Mouse (Mus musculus): ENCODE measurements at regions not wholly inside any gene's neighbourhood (a gene's known extent, or its start where the extent isn't known, plus 50 kb on each side); places are given as distances from the start of the nearest gene placed in this dataset.

GRCm38 (mm10) chr8:118042253-118042860 lies 240.6 kb upstream of the Mphosph6 start:
- Histone ChIP-seq H3K9ac (ENCODE audit: low read depth, low read length) (no peak overlapping the region), H3K9me3 (replicated peaks; ENCODE audit: control insufficient read depth, low read length) (no peaks in the 10 kb centered on the region), H3K4me2 (no peak overlapping the region), H3K27me3 (ENCODE audit: control insufficient read depth, insufficient read depth, low read length) (no peaks in the 10 kb centered on the region), H3K4me1 (ENCODE audit: control insufficient read depth, insufficient read depth, low read length) (no peaks in the 10 kb centered on the region), H3K27ac (ENCODE audit: low read depth, low read length) (no peak overlapping the region), H3K36me3 (ENCODE audit: control insufficient read depth, insufficient read depth, low read length) (no peaks in the 10 kb centered on the region), H3K4me3 (ENCODE audit: low read depth, low read length) (no peak overlapping the region)
- WGBS (ENCODE audit: insufficient replicate concordance): 81% methylated on average over 10 of the region's 10 CpGs
- ATAC-seq (replicated peaks; ENCODE audit: insufficient number of reproducible peaks, low FRiP score, low TSS enrichment): no peak

- Histone ChIP-seq H3K4me1 (ENCODE audit: control insufficient read depth, insufficient read depth, low read length) (no peaks in the 10 kb centered on the region), H3K4me2 (no peak overlapping the region), H3K9ac (ENCODE audit: low read depth, low read length) (no peak overlapping the region), H3K27ac (ENCODE audit: low read depth, low read length) (no peak overlapping the region), H3K27me3 (ENCODE audit: control insufficient read depth, insufficient read depth, low read length) (no peaks in the 10 kb centered on the region), H3K9me3 (replicated peaks; ENCODE audit: control insufficient read depth, low read length) (no peaks in the 10 kb centered on the region), H3K36me3 (ENCODE audit: control insufficient read depth, insufficient read depth, low read length) (no peaks in the 10 kb centered on the region), H3K4me3 (ENCODE audit: low read depth, low read length) (no peak overlapping the region)
- no peak for ATAC-seq (replicated peaks; ENCODE audit: insufficient number of reproducible peaks, low FRiP score, low TSS enrichment)
- WGBS (ENCODE audit: insufficient replicate concordance): 81% methylated on average over 6 of the region's 6 CpGs
These were observed 239.5 kb upstream of the Mphosph6 start for GRCm38 (mm10) chr8:118041253-118041652.

GRCm38 (mm10) chr8:118037801-118038200 lies 236.1 kb upstream of the Mphosph6 start:
- no peak for ATAC-seq (replicated peaks; ENCODE audit: insufficient number of reproducible peaks, low FRiP score, low TSS enrichment)
- no peak overlapping the region for H3K4me2 ChIP-seq
- no peaks in the 10 kb centered on the region for H3K9me3 ChIP-seq (replicated peaks; ENCODE audit: control insufficient read depth, low read length)
- WGBS (ENCODE audit: insufficient replicate concordance): 50% methylated on average over 4 of the region's 4 CpGs
- no peaks in the 10 kb centered on the region for H3K27me3 ChIP-seq (ENCODE audit: control insufficient read depth, insufficient read depth, low read length)
- no peak overlapping the region for H3K27ac ChIP-seq (ENCODE audit: low read depth, low read length)
- no peak overlapping the region for H3K9ac ChIP-seq (ENCODE audit: low read depth, low read length)
- no peaks in the 10 kb centered on the region for H3K4me1 ChIP-seq (ENCODE audit: control insufficient read depth, insufficient read depth, low read length)
- no peak overlapping the region for H3K4me3 ChIP-seq (ENCODE audit: low read depth, low read length)
- no peaks in the 10 kb centered on the region for H3K36me3 ChIP-seq (ENCODE audit: control insufficient read depth, insufficient read depth, low read length)

- Histone ChIP-seq H3K4me1 (ENCODE audit: control insufficient read depth, insufficient read depth, low read length) (no peaks in the 10 kb centered on the region), H3K9me3 (replicated peaks; ENCODE audit: control insufficient read depth, low read length) (no peaks in the 10 kb centered on the region), H3K36me3 (ENCODE audit: control insufficient read depth, insufficient read depth, low read length) (no peaks in the 10 kb centered on the region), H3K9ac (ENCODE audit: low read depth, low read length) (no peak overlapping the region), H3K4me3 (ENCODE audit: low read depth, low read length) (no peak overlapping the region), H3K27ac (ENCODE audit: low read depth, low read length) (no peak overlapping the region), H3K4me2 (no peak overlapping the region), H3K27me3 (ENCODE audit: control insufficient read depth, insufficient read depth, low read length) (no peaks in the 10 kb centered on the region)
- 74% methylated on average over 13 of the region's 13 CpGs for WGBS (ENCODE audit: insufficient replicate concordance)
- ATAC-seq (replicated peaks; ENCODE audit: insufficient number of reproducible peaks, low FRiP score, low TSS enrichment): no peak
These were observed 232.3 kb upstream of the Mphosph6 start for GRCm38 (mm10) chr8:118034051-118034450.

DNA sequence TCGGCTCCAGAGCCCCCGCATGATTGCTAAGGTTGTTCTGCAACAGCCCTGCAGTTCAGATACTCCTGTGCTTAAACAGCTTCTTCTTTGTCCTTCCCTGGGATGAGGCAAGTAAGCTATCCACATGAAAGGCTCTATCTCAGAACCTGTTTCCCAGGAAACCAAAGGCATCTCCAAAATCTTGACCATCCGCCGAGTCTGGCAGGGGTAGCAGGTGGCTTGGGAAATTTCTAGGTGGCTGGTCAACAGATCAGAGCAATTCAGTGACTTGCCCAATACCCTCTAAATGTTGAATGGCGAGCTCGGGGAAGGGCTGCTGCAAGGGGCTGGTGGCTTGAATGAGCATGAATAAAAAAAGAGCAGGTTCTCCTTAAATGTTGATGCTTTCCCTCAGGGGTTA lies 229.7 kb upstream of the Mphosph6 start:
- Histone ChIP-seq H3K4me1 (ENCODE audit: control insufficient read depth, insufficient read depth, low read length) (no peaks in the 10 kb centered on the region), H3K9ac (ENCODE audit: low read depth, low read length) (no peak overlapping the region), H3K4me2 (no peak overlapping the region), H3K27me3 (ENCODE audit: control insufficient read depth, insufficient read depth, low read length) (no peaks in the 10 kb centered on the region), H3K9me3 (replicated peaks; ENCODE audit: control insufficient read depth, low read length) (no peaks in the 10 kb centered on the region), H3K36me3 (ENCODE audit: control insufficient read depth, insufficient read depth, low read length) (no peaks in the 10 kb centered on the region), H3K4me3 (ENCODE audit: low read depth, low read length) (no peak overlapping the region), H3K27ac (ENCODE audit: low read depth, low read length) (no peak overlapping the region)
- no peak for ATAC-seq (replicated peaks; ENCODE audit: insufficient number of reproducible peaks, low FRiP score, low TSS enrichment)
- 68% methylated on average over 6 of the region's 6 CpGs for WGBS (ENCODE audit: insufficient replicate concordance)

- H3K4me1 ChIP-seq (ENCODE audit: control insufficient read depth, insufficient read depth, low read length): no peaks in the 10 kb centered on the region
These were observed 226.5 kb upstream of the Mphosph6 start for GRCm38 (mm10) chr8:118028061-118028850.

GRCm38 (mm10) chr8:118023451-118023850 lies 221.7 kb upstream of the Mphosph6 start:
- Histone ChIP-seq H3K9ac (ENCODE audit: low read depth, low read length) (no peak overlapping the region), H3K27ac (ENCODE audit: low read depth, low read length) (no peak overlapping the region), H3K4me2 (no peak overlapping the region), H3K4me1 (ENCODE audit: control insufficient read depth, insufficient read depth, low read length) (no peaks in the 10 kb centered on the region), H3K9me3 (replicated peaks; ENCODE audit: control insufficient read depth, low read length) (no peaks in the 10 kb centered on the region), H3K27me3 (ENCODE audit: control insufficient read depth, insufficient read depth, low read length) (no peaks in the 10 kb centered on the region), H3K36me3 (ENCODE audit: control insufficient read depth, insufficient read depth, low read length) (no peaks in the 10 kb centered on the region), H3K4me3 (ENCODE audit: low read depth, low read length) (no peak overlapping the region)
- ATAC-seq (replicated peaks; ENCODE audit: insufficient number of reproducible peaks, low FRiP score, low TSS enrichment): no peak
- 89% methylated on average over 1 of the region's 1 CpGs for WGBS (ENCODE audit: insufficient replicate concordance)

More at GRCm38 (mm10) chr8:118028061-118028850, 226.5 kb upstream of the Mphosph6 start:
- ATAC-seq (replicated peaks; ENCODE audit: insufficient number of reproducible peaks, low FRiP score, low TSS enrichment): no peak
- Histone ChIP-seq H3K9me3 (replicated peaks; ENCODE audit: control insufficient read depth, low read length) (no peaks in the 10 kb centered on the region), H3K9ac (ENCODE audit: low read depth, low read length) (no peak overlapping the region), H3K27ac (ENCODE audit: low read depth, low read length) (no peak overlapping the region), H3K4me3 (ENCODE audit: low read depth, low read length) (no peak overlapping the region), H3K27me3 (ENCODE audit: control insufficient read depth, insufficient read depth, low read length) (no peaks in the 10 kb centered on the region), H3K36me3 (ENCODE audit: control insufficient read depth, insufficient read depth, low read length) (no peaks in the 10 kb centered on the region), H3K4me2 (no peak overlapping the region)
- 77% methylated on average over 13 of the region's 13 CpGs for WGBS (ENCODE audit: insufficient replicate concordance)

DNA sequence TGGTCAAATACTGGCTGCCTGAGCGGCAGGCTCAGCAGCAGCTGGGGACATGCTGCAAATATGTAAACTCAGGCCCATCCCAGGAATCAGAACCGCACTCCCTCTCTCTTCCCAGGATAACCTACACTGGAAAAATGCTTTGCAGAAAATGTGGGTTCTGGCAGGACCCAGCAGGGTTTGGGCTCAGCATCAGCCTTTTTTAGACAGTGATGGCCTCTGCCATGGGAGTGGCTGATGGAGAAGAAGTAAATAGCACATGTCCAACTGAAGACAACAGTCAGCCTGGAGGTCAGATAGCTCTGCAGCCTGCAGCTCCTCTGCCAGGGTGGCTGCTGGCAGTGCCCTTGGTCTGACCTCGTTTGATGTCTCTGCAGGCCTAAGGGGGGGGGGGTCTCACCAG lies 220.2 kb upstream of the Mphosph6 start:
- no peak for ATAC-seq (replicated peaks; ENCODE audit: insufficient number of reproducible peaks, low FRiP score, low TSS enrichment)
- Histone ChIP-seq H3K4me1 (ENCODE audit: control insufficient read depth, insufficient read depth, low read length) (0 out of 2 replicates have a peak, but pooled peaks cover 4% of the 10 kb centered on the region), H3K4me3 (ENCODE audit: low read depth, low read length) (no peak overlapping the region), H3K27ac (ENCODE audit: low read depth, low read length) (no peak overlapping the region), H3K9me3 (replicated peaks; ENCODE audit: control insufficient read depth, low read length) (no peaks in the 10 kb centered on the region), H3K36me3 (ENCODE audit: control insufficient read depth, insufficient read depth, low read length) (no peaks in the 10 kb centered on the region), H3K27me3 (ENCODE audit: control insufficient read depth, insufficient read depth, low read length) (no peaks in the 10 kb centered on the region), H3K9ac (ENCODE audit: low read depth, low read length) (no peak overlapping the region), H3K4me2 (no peak overlapping the region)
- WGBS (ENCODE audit: insufficient replicate concordance): 48% methylated on average over 3 of the region's 3 CpGs

GRCm38 (mm10) chr8:118017261-118017660 lies 215.5 kb upstream of the Mphosph6 start:
- H3K9ac ChIP-seq (ENCODE audit: low read depth, low read length): no peak overlapping the region
- H3K36me3 ChIP-seq (ENCODE audit: control insufficient read depth, insufficient read depth, low read length): no peaks in the 10 kb centered on the region
- no peak overlapping the region for H3K4me3 ChIP-seq (ENCODE audit: low read depth, low read length)
- no peaks in the 10 kb centered on the region for H3K27me3 ChIP-seq (ENCODE audit: control insufficient read depth, insufficient read depth, low read length)
- WGBS (ENCODE audit: insufficient replicate concordance): 24% methylated on average over 6 of the region's 6 CpGs
- H3K4me2 ChIP-seq: no peak overlapping the region
- H3K9me3 ChIP-seq (replicated peaks; ENCODE audit: control insufficient read depth, low read length): no peaks in the 10 kb centered on the region
- H3K4me1 ChIP-seq (ENCODE audit: control insufficient read depth, insufficient read depth, low read length): 0 out of 2 replicates have a peak, but pooled peaks cover 4% of the 10 kb centered on the region
- H3K27ac ChIP-seq (ENCODE audit: low read depth, low read length): no peak overlapping the region
- ATAC-seq (replicated peaks; ENCODE audit: insufficient number of reproducible peaks, low FRiP score, low TSS enrichment): no peak
